Mouse (Mus musculus): ENCODE measurements around the gene Tmem202. TPM values are rescaled to one million over a fixed set of nuclear protein-coding genes. Genes with fewer than 3 reads are reported as not detected.

The Tmem202 gene
- polyA plus RNA-seq, 1 experiment: not detected

- Histone ChIP-seq H3K4me3 (replicated peaks) (no peak overlapping the region), H3K4me1 (ENCODE audit: control insufficient read depth) (peaks cover 2% of the 10 kb centered on the region; the same call in 1 of the 2 replicates), H3K27me3 (ENCODE audit: control insufficient read depth) (peaks cover 9% of the 10 kb centered on the region), H3K36me3 (ENCODE audit: control insufficient read depth) (no peaks in the 10 kb centered on the region; the same call in 1 of the 2 replicates), H3K9me3 (ENCODE audit: control insufficient read depth, low read length) (no peaks in the 10 kb centered on the region)
- no peak for TF ChIP-seq TAL1 (IDR thresholded peaks at IDR 0.05; ENCODE audit: low read length)
- no peak for TF ChIP-seq GATA1 (IDR thresholded peaks at IDR 0.05; ENCODE audit: low read length)
These were observed 27.5 kb upstream of the Tmem202 start for GRCm38 (mm10) chr9:59567111-59567510.

GRCm38 (mm10) chr9:59565600-59565999 is 26.0 kb upstream of the Tmem202 start:
- Histone ChIP-seq H3K27me3 (ENCODE audit: control insufficient read depth) (peaks cover 9% of the 10 kb centered on the region), H3K9me3 (ENCODE audit: control insufficient read depth, low read length) (no peaks in the 10 kb centered on the region), H3K4me1 (ENCODE audit: control insufficient read depth) (peaks cover 2% of the 10 kb centered on the region; the same call in 1 of the 2 replicates), H3K36me3 (ENCODE audit: control insufficient read depth) (no peaks in the 10 kb centered on the region; the same call in 1 of the 2 replicates), H3K4me3 (replicated peaks) (no peak overlapping the region)
- TF ChIP-seq TAL1 (IDR thresholded peaks at IDR 0.05; ENCODE audit: low read length) (no peak), GATA1 (IDR thresholded peaks at IDR 0.05; ENCODE audit: low read length) (no peak)

GRCm38 (mm10) chr9:59553719-59554118 is 14.1 kb upstream of the Tmem202 start:
- Histone ChIP-seq H3K9me3 (ENCODE audit: control insufficient read depth, low read length) (no peaks in the 10 kb centered on the region), H3K4me3 (replicated peaks) (no peak overlapping the region), H3K4me1 (ENCODE audit: control insufficient read depth) (no peaks in the 10 kb centered on the region), H3K36me3 (ENCODE audit: control insufficient read depth) (no peaks in the 10 kb centered on the region; the same call in 1 of the 2 replicates), H3K27me3 (ENCODE audit: control insufficient read depth) (no peaks in the 10 kb centered on the region)
- no peak for TF ChIP-seq GATA1 (IDR thresholded peaks at IDR 0.05; ENCODE audit: low read length)
- no peak for TF ChIP-seq TAL1 (IDR thresholded peaks at IDR 0.05; ENCODE audit: low read length)

- TF ChIP-seq TAL1 (IDR thresholded peaks at IDR 0.05; ENCODE audit: low read length) (no peak), GATA1 (IDR thresholded peaks at IDR 0.05; ENCODE audit: low read length) (no peak)
- no peak overlapping the region for H3K4me3 ChIP-seq (replicated peaks)
- no peaks in the 10 kb centered on the region for H3K27me3 ChIP-seq (ENCODE audit: control insufficient read depth)
- H3K4me1 ChIP-seq (ENCODE audit: control insufficient read depth): no peaks in the 10 kb centered on the region
- no peaks in the 10 kb centered on the region for H3K9me3 ChIP-seq (ENCODE audit: control insufficient read depth, low read length)
- no peaks in the 10 kb centered on the region; the same call in 1 of the 2 replicates for H3K36me3 ChIP-seq (ENCODE audit: control insufficient read depth)
These were observed 13.0 kb upstream of the Tmem202 start for GRCm38 (mm10) chr9:59552610-59553009.

GRCm38 (mm10) chr9:59551620-59552031 is 12.0 kb upstream of the Tmem202 start:
- Histone ChIP-seq H3K4me3 (replicated peaks) (no peak overlapping the region), H3K27me3 (ENCODE audit: control insufficient read depth) (no peaks in the 10 kb centered on the region), H3K9me3 (ENCODE audit: control insufficient read depth, low read length) (no peaks in the 10 kb centered on the region), H3K4me1 (ENCODE audit: control insufficient read depth) (no peaks in the 10 kb centered on the region), H3K36me3 (ENCODE audit: control insufficient read depth) (no peaks in the 10 kb centered on the region; the same call in 1 of the 2 replicates)
- TF ChIP-seq TAL1 (IDR thresholded peaks at IDR 0.05; ENCODE audit: low read length) (no peak), GATA1 (IDR thresholded peaks at IDR 0.05; ENCODE audit: low read length) (no peak)

GRCm38 (mm10) chr9:59551017-59551416 is 11.4 kb upstream of the Tmem202 start:
- Histone ChIP-seq H3K27me3 (ENCODE audit: control insufficient read depth) (no peaks in the 10 kb centered on the region), H3K9me3 (ENCODE audit: control insufficient read depth, low read length) (no peaks in the 10 kb centered on the region), H3K4me3 (replicated peaks) (no peak overlapping the region), H3K36me3 (ENCODE audit: control insufficient read depth) (no peaks in the 10 kb centered on the region; the same call in 1 of the 2 replicates), H3K4me1 (ENCODE audit: control insufficient read depth) (no peaks in the 10 kb centered on the region)
- no peak for TF ChIP-seq TAL1 (IDR thresholded peaks at IDR 0.05; ENCODE audit: low read length)
- TF ChIP-seq GATA1 (IDR thresholded peaks at IDR 0.05; ENCODE audit: low read length): no peak

GRCm38 (mm10) chr9:59550077-59550476 is 10.4 kb upstream of the Tmem202 start:
- no peaks in the 10 kb centered on the region for H3K4me1 ChIP-seq (ENCODE audit: control insufficient read depth)
- H3K9me3 ChIP-seq (ENCODE audit: control insufficient read depth, low read length): no peaks in the 10 kb centered on the region
- H3K36me3 ChIP-seq (ENCODE audit: control insufficient read depth): no peaks in the 10 kb centered on the region
- TF ChIP-seq TAL1 (IDR thresholded peaks at IDR 0.05; ENCODE audit: low read length): no peak
- TF ChIP-seq GATA1 (IDR thresholded peaks at IDR 0.05; ENCODE audit: low read length): no peak
- H3K27me3 ChIP-seq (ENCODE audit: control insufficient read depth): no peaks in the 10 kb centered on the region
- H3K4me3 ChIP-seq (replicated peaks): no peak overlapping the region

GRCm38 (mm10) chr9:59548961-59549487 is 9.4 kb upstream of the Tmem202 start:
- Histone ChIP-seq H3K4me1 (ENCODE audit: control insufficient read depth) (no peaks in the 10 kb centered on the region), H3K9me3 (ENCODE audit: control insufficient read depth, low read length) (no peaks in the 10 kb centered on the region), H3K27me3 (ENCODE audit: control insufficient read depth) (no peaks in the 10 kb centered on the region), H3K36me3 (ENCODE audit: control insufficient read depth) (no peaks in the 10 kb centered on the region), H3K4me3 (replicated peaks) (no peak overlapping the region)
- TF ChIP-seq TAL1 (IDR thresholded peaks at IDR 0.05; ENCODE audit: low read length) (no peak), GATA1 (IDR thresholded peaks at IDR 0.05; ENCODE audit: low read length) (no peak)

GRCm38 (mm10) chr9:59547869-59548268 is 8.2 kb upstream of the Tmem202 start:
- H3K36me3 ChIP-seq (ENCODE audit: control insufficient read depth): no peaks in the 10 kb centered on the region
- H3K27me3 ChIP-seq (ENCODE audit: control insufficient read depth): no peaks in the 10 kb centered on the region
- no peak overlapping the region for H3K4me3 ChIP-seq (replicated peaks)
- TF ChIP-seq GATA1 (IDR thresholded peaks at IDR 0.05; ENCODE audit: low read length) (no peak), TAL1 (IDR thresholded peaks at IDR 0.05; ENCODE audit: low read length) (no peak)
- no peaks in the 10 kb centered on the region for H3K4me1 ChIP-seq (ENCODE audit: control insufficient read depth)
- H3K9me3 ChIP-seq (ENCODE audit: control insufficient read depth, low read length): no peaks in the 10 kb centered on the region

GRCm38 (mm10) chr9:59544739-59545138 is 5.1 kb upstream of the Tmem202 start:
- peaks cover 10% of the 10 kb centered on the region for H3K27me3 ChIP-seq (ENCODE audit: control insufficient read depth)
- peaks cover 9% of the 10 kb centered on the region for H3K4me1 ChIP-seq (ENCODE audit: control insufficient read depth)
- TF ChIP-seq TAL1 (IDR thresholded peaks at IDR 0.05; ENCODE audit: low read length) (no peak), GATA1 (IDR thresholded peaks at IDR 0.05; ENCODE audit: low read length) (no peak)
- no peaks in the 10 kb centered on the region for H3K36me3 ChIP-seq (ENCODE audit: control insufficient read depth)
- no peak overlapping the region for H3K4me3 ChIP-seq (replicated peaks)
- no peaks in the 10 kb centered on the region for H3K9me3 ChIP-seq (ENCODE audit: control insufficient read depth, low read length)
